Mouse (Mus musculus): Measurements from ENCODE around the gene Mtfr1l. TPM values are rescaled to one million over a fixed set of nuclear protein-coding genes. Genes with fewer than 3 reads are reported as not detected.
A peak's percentile ranks its signal among the peaks of the same experiment; 100 is the strongest.

Mtfr1l gene
- polyA plus RNA-seq, 1 experiment, result 88.3 TPM

DNA sequence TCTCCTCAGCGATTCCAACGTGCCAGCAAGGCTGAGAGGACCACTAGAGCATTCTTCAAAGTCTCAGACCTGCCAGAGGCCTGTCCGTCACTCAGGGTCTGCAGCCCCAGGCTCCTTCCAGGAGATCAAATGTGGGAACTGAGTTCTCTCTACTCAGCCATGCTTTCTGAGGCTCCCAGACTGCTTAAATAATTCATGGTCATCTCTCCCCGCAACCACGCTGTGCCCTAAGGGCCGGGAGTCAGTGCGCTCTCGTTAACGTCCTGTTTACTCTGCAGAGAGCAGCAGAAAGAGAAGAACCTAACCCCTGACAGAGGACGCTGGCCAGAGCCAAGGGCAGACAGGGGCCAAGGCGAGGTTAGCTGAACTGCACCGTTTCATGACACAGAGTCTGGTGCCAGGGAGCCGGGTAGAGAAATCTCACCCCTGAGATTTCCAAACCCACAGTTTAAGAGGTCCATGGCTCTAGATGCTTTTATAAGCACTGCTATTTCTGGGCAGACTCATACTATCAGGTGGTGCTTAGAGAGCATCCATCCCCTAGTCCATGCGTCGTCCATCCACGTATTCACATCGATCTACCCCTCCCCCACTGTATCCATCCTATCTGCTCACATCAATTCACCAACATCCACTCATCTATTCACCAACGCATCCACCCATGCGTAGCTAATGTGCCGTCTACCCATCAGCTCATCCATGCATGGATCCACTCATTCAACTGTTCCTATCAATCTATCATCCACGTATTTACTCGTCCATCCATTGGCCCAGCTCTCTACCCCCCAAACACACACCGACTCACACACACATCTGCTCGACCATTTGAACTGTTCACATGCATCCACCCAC is 37.5 kb upstream of the Mtfr1l start:
- Histone ChIP-seq H3K4me3 (ENCODE audit: insufficient read depth, low read length) (no peak overlapping the region), H3K4me1 (ENCODE audit: control insufficient read depth, insufficient read depth, low read length) (no peaks in the 10 kb centered on the region), H3K27ac (ENCODE audit: insufficient read depth, low read length) (no peak overlapping the region)
- TF ChIP-seq POLR2A (IDR thresholded peaks at IDR 0.05; ENCODE audit: low read depth, low read length) (no peak), CTCF (IDR thresholded peaks at IDR 0.05; ENCODE audit: borderline replicate concordance, insufficient read depth, low read length) (no peak)

- no peak overlapping the region for H3K4me3 ChIP-seq (ENCODE audit: insufficient read depth, low read length)
- no peaks in the 10 kb centered on the region for H3K4me1 ChIP-seq (ENCODE audit: control insufficient read depth, insufficient read depth, low read length)
- H3K27ac ChIP-seq (ENCODE audit: insufficient read depth, low read length), result no peak overlapping the region
- TF ChIP-seq CTCF (IDR thresholded peaks at IDR 0.05; ENCODE audit: borderline replicate concordance, insufficient read depth, low read length) (no peak), POLR2A (IDR thresholded peaks at IDR 0.05; ENCODE audit: low read depth, low read length) (no peak)
These were observed 35.7 kb upstream of the Mtfr1l start for GRCm38 (mm10) chr4:134570704-134571451.

- no peak overlapping the region for H3K27ac ChIP-seq (ENCODE audit: insufficient read depth, low read length)
- H3K4me1 ChIP-seq (ENCODE audit: control insufficient read depth, insufficient read depth, low read length), result no peaks in the 10 kb centered on the region
- TF ChIP-seq POLR2A (IDR thresholded peaks at IDR 0.05; ENCODE audit: low read depth, low read length) (no peak), CTCF (IDR thresholded peaks at IDR 0.05; ENCODE audit: borderline replicate concordance, insufficient read depth, low read length) (no peak)
- H3K4me3 ChIP-seq (ENCODE audit: insufficient read depth, low read length), result no peak overlapping the region
These were observed 34.6 kb upstream of the Mtfr1l start for GRCm38 (mm10) chr4:134569831-134570230.

DNA sequence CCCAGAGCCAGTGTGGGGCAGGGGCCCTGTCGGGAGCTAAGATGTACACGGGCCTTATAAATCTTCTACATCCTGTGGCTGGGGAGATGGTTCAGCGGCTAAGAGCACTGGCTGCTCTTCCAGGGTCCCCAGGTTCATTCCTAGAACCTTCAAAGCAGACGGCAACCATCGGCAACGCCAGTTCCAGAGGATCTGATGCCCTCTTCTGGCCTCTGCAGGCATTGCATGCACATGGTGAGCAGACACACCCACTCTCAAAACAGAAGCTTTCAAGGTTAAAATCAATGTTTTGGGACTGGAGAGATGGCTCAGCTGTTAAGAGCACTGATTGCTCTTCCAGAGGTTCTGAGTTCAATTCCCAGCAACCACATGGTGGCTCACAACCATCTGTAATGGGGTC is 34.0 kb upstream of the Mtfr1l start:
- no peak overlapping the region for H3K4me3 ChIP-seq (ENCODE audit: insufficient read depth, low read length)
- H3K27ac ChIP-seq (ENCODE audit: insufficient read depth, low read length), result no peak overlapping the region
- TF ChIP-seq CTCF (IDR thresholded peaks at IDR 0.05; ENCODE audit: borderline replicate concordance, insufficient read depth, low read length), result peak; percentile 50; the same call in 1 of the 2 replicates
- no peak for TF ChIP-seq POLR2A (IDR thresholded peaks at IDR 0.05; ENCODE audit: low read depth, low read length)
- no peaks in the 10 kb centered on the region for H3K4me1 ChIP-seq (ENCODE audit: control insufficient read depth, insufficient read depth, low read length)

DNA sequence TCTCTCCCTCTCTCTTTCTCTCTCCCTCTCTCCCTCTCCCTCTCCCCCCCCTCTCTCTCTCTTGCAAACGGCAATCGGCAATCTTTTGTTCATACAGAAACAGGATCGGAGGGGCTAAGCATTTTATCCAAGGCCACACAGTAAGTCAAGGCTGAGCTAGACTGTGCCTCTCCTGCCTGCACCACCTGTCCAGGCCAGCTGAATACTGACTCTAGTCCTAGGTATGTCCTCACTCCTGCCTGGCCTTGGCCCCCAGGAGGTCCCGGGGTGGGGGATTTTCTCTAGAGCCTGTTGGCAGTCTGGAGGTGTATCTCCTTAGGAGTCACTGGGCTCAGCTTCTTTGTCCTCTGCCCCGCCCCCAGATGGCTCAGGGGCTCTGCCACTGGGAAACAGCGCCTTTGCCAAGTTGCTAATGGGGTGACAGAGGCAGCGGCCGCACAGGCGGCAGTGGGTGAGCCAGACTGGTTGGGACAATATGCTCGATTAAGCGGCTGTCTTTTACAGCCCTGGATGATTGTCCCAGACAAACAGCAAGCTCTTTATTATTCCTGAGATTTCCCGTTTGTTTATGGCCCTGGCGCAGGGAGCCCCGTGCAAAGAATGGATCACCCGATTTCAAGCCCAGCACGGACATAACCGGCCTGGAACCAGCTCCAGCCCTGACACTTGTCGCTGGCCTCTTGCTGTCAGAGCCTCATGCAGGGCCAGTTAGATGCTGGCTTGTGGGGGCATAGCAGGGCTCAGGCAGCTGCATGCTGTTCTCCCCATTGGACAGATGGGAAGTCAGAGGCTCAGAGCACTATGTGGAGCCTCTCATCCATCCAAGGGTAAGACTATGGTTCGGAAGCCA is 32.4 kb upstream of the Mtfr1l start:
- TF ChIP-seq POLR2A (IDR thresholded peaks at IDR 0.05; ENCODE audit: low read depth, low read length) (no peak), CTCF (IDR thresholded peaks at IDR 0.05; ENCODE audit: borderline replicate concordance, insufficient read depth, low read length) (no peak)
- Histone ChIP-seq H3K4me3 (ENCODE audit: insufficient read depth, low read length) (no peak overlapping the region), H3K27ac (ENCODE audit: insufficient read depth, low read length) (no peak overlapping the region), H3K4me1 (ENCODE audit: control insufficient read depth, insufficient read depth, low read length) (no peaks in the 10 kb centered on the region)

DNA sequence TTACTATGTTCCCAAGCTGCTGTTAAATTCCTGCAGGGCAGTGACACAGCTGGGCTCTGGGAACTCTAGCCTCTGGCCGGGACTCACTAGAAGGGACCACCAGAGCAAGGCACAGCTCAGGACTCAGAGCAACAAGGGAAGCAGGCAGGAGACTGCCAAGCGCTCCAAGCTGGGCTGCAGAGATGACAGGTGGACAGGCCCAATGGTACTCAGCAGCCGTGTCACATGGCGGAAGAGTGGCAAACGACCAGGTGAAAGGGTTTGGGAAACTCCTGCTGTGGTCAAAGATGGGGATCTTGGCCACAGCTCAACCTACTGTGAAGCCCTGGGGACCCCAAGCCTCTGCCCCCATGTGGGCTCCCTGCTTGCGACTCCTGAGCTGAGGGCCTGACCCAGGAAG is 28.9 kb upstream of the Mtfr1l start:
- Histone ChIP-seq H3K4me3 (ENCODE audit: insufficient read depth, low read length) (no peak overlapping the region), H3K27ac (ENCODE audit: insufficient read depth, low read length) (no peak overlapping the region), H3K4me1 (ENCODE audit: control insufficient read depth, insufficient read depth, low read length) (no peaks in the 10 kb centered on the region)
- TF ChIP-seq POLR2A (IDR thresholded peaks at IDR 0.05; ENCODE audit: low read depth, low read length) (no peak), CTCF (IDR thresholded peaks at IDR 0.05; ENCODE audit: borderline replicate concordance, insufficient read depth, low read length) (no peak)

GRCm38 (mm10) chr4:134563624-134564023 is 28.4 kb upstream of the Mtfr1l start:
- no peaks in the 10 kb centered on the region for H3K4me1 ChIP-seq (ENCODE audit: control insufficient read depth, insufficient read depth, low read length)
- no peak overlapping the region for H3K4me3 ChIP-seq (ENCODE audit: insufficient read depth, low read length)
- no peak overlapping the region for H3K27ac ChIP-seq (ENCODE audit: insufficient read depth, low read length)
- no peak for TF ChIP-seq CTCF (IDR thresholded peaks at IDR 0.05; ENCODE audit: borderline replicate concordance, insufficient read depth, low read length)
- TF ChIP-seq POLR2A (IDR thresholded peaks at IDR 0.05; ENCODE audit: low read depth, low read length), result no peak

GRCm38 (mm10) chr4:134562014-134562413 is 26.8 kb upstream of the Mtfr1l start:
- no peak overlapping the region for H3K27ac ChIP-seq (ENCODE audit: insufficient read depth, low read length)
- no peaks in the 10 kb centered on the region for H3K4me1 ChIP-seq (ENCODE audit: control insufficient read depth, insufficient read depth, low read length)
- no peak overlapping the region for H3K4me3 ChIP-seq (ENCODE audit: insufficient read depth, low read length)
- TF ChIP-seq CTCF (IDR thresholded peaks at IDR 0.05; ENCODE audit: borderline replicate concordance, insufficient read depth, low read length), result no peak
- no peak for TF ChIP-seq POLR2A (IDR thresholded peaks at IDR 0.05; ENCODE audit: low read depth, low read length)

GRCm38 (mm10) chr4:134560699-134561098 is 25.5 kb upstream of the Mtfr1l start:
- no peak overlapping the region for H3K27ac ChIP-seq (ENCODE audit: insufficient read depth, low read length)
- H3K4me1 ChIP-seq (ENCODE audit: control insufficient read depth, insufficient read depth, low read length), result no peaks in the 10 kb centered on the region
- TF ChIP-seq CTCF (IDR thresholded peaks at IDR 0.05; ENCODE audit: borderline replicate concordance, insufficient read depth, low read length) (no peak), POLR2A (IDR thresholded peaks at IDR 0.05; ENCODE audit: low read depth, low read length) (no peak)
- no peak overlapping the region for H3K4me3 ChIP-seq (ENCODE audit: insufficient read depth, low read length)

Measured in embryonic fibroblast, embryonic 13.5 days (primary cell).